In the genomic region with DNA sequence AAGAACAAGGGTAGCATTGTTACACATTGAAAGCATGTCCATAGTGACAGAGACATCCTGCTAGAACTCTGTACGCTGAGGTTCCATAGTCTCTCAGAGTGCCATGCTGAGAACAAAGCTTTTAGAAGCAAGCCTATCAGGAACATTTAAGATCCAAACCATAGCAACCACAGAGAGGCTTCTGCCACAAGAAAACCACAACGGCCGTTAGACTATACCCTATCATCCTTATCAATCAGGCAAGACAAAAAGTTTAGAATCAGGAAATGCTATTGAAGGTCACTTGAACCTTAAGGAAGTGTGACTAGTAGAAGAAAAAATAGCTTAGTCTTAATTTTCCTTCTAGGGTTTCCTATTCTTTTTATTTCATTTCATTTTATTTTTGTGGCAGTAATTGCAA, we compare ENCODE assay signal across 24 mouse cellular contexts.
DNase-seq lines count a peak whose midpoint lies in the region; ATAC-seq and TF ChIP-seq lines count a peak whose summit lies in the region.
"Had no signal": no experiment of that assay in that cellular context is flagged by ENCODE, and none has a peak within 500 bp of the region (broad histone marks: within the 10 kb centered on the region; RNA-seq: fewer than 3 reads in every experiment).

No protein-coding gene starts in this region.

- TF ChIP-seq CTCF in MEL (IDR thresholded peaks at IDR 0.05 in 2 of 3, conservative IDR thresholded peaks at IDR 0.05 in 1 of 3; ENCODE audit: control insufficient read depth in 1 of 3, insufficient read depth in 1 of 3, low read depth in 2 of 3, low read length in 3 of 3, poor library complexity in 1 of 3, severe bottlenecking in 1 of 3), result no peak

- no peaks in the 10 kb centered on the region for H3K9me3 ChIP-seq in liver, embryonic 13.5 days (replicated peaks)
- H3K9me3 ChIP-seq in MEL (replicated peaks; ENCODE audit: insufficient read depth, low read length), result no peaks in the 10 kb centered on the region
- no peaks in the 10 kb centered on the region for H3K9me3 ChIP-seq in midbrain, embryonic 10.5 days (replicated peaks)
- H3K9me3 ChIP-seq in heart, embryonic 11.5 days (replicated peaks; ENCODE audit: control insufficient read depth, low read length), result no peaks in the 10 kb centered on the region
- H3K9me3 ChIP-seq: embryonic facial prominence, embryonic 10.5 days; embryonic facial prominence, embryonic 12.5 days; forebrain, embryonic 13.5 days; forebrain, embryonic 15.5 days; G1E had no signal

- H3K4me3 ChIP-seq in liver, embryonic 13.5 days (replicated peaks), result no peak overlapping the region
- no peak overlapping the region for H3K4me3 ChIP-seq in MEL (ENCODE audit: control insufficient read depth in 1 of 2, insufficient read depth in 1 of 2, low read depth in 2 of 2, low read length in 2 of 2)
- H3K4me3 ChIP-seq in midbrain, embryonic 10.5 days, result no peak overlapping the region
- no peak overlapping the region for H3K4me3 ChIP-seq in heart, embryonic 11.5 days (ENCODE audit: low read depth, low read length)
- H3K4me3 ChIP-seq: embryonic facial prominence, embryonic 10.5 days; embryonic facial prominence, embryonic 12.5 days; forebrain, embryonic 13.5 days; forebrain, embryonic 15.5 days had no signal

- H3K27me3 ChIP-seq in liver, embryonic 13.5 days, result no peaks in the 10 kb centered on the region
- no peaks in the 10 kb centered on the region for H3K27me3 ChIP-seq in MEL (ENCODE audit: control insufficient read depth in 1 of 2, insufficient read depth in 2 of 2, low read length in 2 of 2)
- no peaks in the 10 kb centered on the region for H3K27me3 ChIP-seq in midbrain, embryonic 10.5 days (ENCODE audit: low read depth, poor library complexity, severe bottlenecking)
- no peaks in the 10 kb centered on the region for H3K27me3 ChIP-seq in heart, embryonic 11.5 days (ENCODE audit: control insufficient read depth, insufficient read depth, low read length)
- H3K27me3 ChIP-seq: CH12.LX; embryonic facial prominence, embryonic 12.5 days; forebrain, embryonic 13.5 days; forebrain, embryonic 15.5 days had no signal

- H3K4me2 ChIP-seq in liver, embryonic 13.5 days, result no peak overlapping the region
- no peak overlapping the region for H3K4me2 ChIP-seq in heart, embryonic 11.5 days
- H3K4me2 ChIP-seq: embryonic facial prominence, embryonic 12.5 days; forebrain, embryonic 13.5 days; forebrain, embryonic 15.5 days had no signal

- peak; percentile 26; the same call in 1 of the 2 replicates for ATAC-seq in liver, embryonic 13.5 days (ENCODE audit: low read depth)
- no peak for ATAC-seq in heart, embryonic 11.5 days (replicated peaks; ENCODE audit: insufficient number of reproducible peaks, low FRiP score, low TSS enrichment)
- ATAC-seq: activated CD4-positive, CD25-positive, alpha-beta regulatory T cell, adult 4 months; CD4-positive, CD25-positive, alpha-beta regulatory T cell, adult 4 months; forebrain, embryonic 13.5 days; forebrain, embryonic 15.5 days; forebrain, postnatal 0 days; Patski had no signal

- H3K4me1 ChIP-seq in liver, embryonic 13.5 days (replicated peaks), result no peaks in the 10 kb centered on the region
- H3K4me1 ChIP-seq in MEL (ENCODE audit: control insufficient read depth in 1 of 2, insufficient read depth in 2 of 2, low read length in 2 of 2), result no peaks in the 10 kb centered on the region
- no peaks in the 10 kb centered on the region for H3K4me1 ChIP-seq in midbrain, embryonic 10.5 days
- H3K4me1 ChIP-seq in heart, embryonic 11.5 days (ENCODE audit: control insufficient read depth, insufficient read depth, low read length), result no peaks in the 10 kb centered on the region
- H3K4me1 ChIP-seq: embryonic facial prominence, embryonic 10.5 days; embryonic facial prominence, embryonic 12.5 days; forebrain, embryonic 13.5 days; forebrain, embryonic 15.5 days had no signal

- H3K9ac ChIP-seq in liver, embryonic 13.5 days, result no peak overlapping the region
- H3K9ac ChIP-seq in MEL (ENCODE audit: control insufficient read depth, low read depth, low read length, poor library complexity, severe bottlenecking), result no peak overlapping the region
- no peak overlapping the region for H3K9ac ChIP-seq in heart, embryonic 11.5 days (ENCODE audit: low read depth, low read length)
- H3K9ac ChIP-seq: embryonic facial prominence, embryonic 12.5 days; forebrain, embryonic 13.5 days; forebrain, embryonic 15.5 days; forebrain, postnatal 0 days had no signal

- no peak for DNase-seq in liver, embryonic 13.5 days
- no peak for DNase-seq in liver
- DNase-seq in MEL (ENCODE audit: low read depth, low spot score), result peak; percentile 23
- no peak for DNase-seq in midbrain, embryonic 10.5 days (ENCODE audit: low spot score)
- DNase-seq: adrenal gland, adult 8-10 months; adrenal gland, postnatal 14 days; adrenal gland, postnatal 36 days; B cell, adult 2 months; cerebellum, adult 11-12 months; cerebellum, adult 2 months; cerebellum, adult 9-10 months; cerebellum, postnatal 10 days; cerebellum, postnatal 25 days; forebrain, postnatal 0 days had no signal

- TF ChIP-seq POLR2A in MEL (IDR thresholded peaks at IDR 0.05; ENCODE audit: control insufficient read depth in 1 of 2, insufficient read depth in 1 of 2, low read depth in 1 of 2, low read length in 2 of 2, poor library complexity in 1 of 2), result no peak

- no peaks in the 10 kb centered on the region for H3K79me2 ChIP-seq in MEL (ENCODE audit: control insufficient read depth, insufficient read depth, low read length, poor library complexity)

- H3K36me3 ChIP-seq in liver, embryonic 13.5 days, result no peaks in the 10 kb centered on the region
- no peaks in the 10 kb centered on the region for H3K36me3 ChIP-seq in MEL (ENCODE audit: control insufficient read depth in 1 of 2, insufficient read depth in 2 of 2, low read length in 2 of 2)
- H3K36me3 ChIP-seq in midbrain, embryonic 10.5 days, result no peaks in the 10 kb centered on the region
- H3K36me3 ChIP-seq in heart, embryonic 11.5 days (ENCODE audit: control insufficient read depth, insufficient read depth, low read length), result no peaks in the 10 kb centered on the region
- H3K36me3 ChIP-seq: embryonic facial prominence, embryonic 10.5 days; embryonic facial prominence, embryonic 12.5 days; forebrain, embryonic 15.5 days; G1E had no signal

- no peak overlapping the region for H3K27ac ChIP-seq in liver, embryonic 13.5 days
- no peak overlapping the region for H3K27ac ChIP-seq in MEL (ENCODE audit: control insufficient read depth, low read depth, low read length)
- H3K27ac ChIP-seq in midbrain, embryonic 10.5 days (replicated peaks), result no peak overlapping the region
- no peak overlapping the region for H3K27ac ChIP-seq in heart, embryonic 11.5 days (ENCODE audit: low read depth, low read length)
- H3K27ac ChIP-seq: embryonic facial prominence, embryonic 10.5 days; embryonic facial prominence, embryonic 12.5 days; forebrain, embryonic 13.5 days; forebrain, embryonic 15.5 days had no signal

- 15% methylated on average over 3 of the region's 3 CpGs for whole genome bisulfite sequencing in liver, embryonic 13.5 days (ENCODE audit: insufficient replicate concordance)
- 58% methylated on average over 3 of the region's 3 CpGs for WGBS in midbrain, embryonic 10.5 days
- 47% methylated on average over 3 of the region's 3 CpGs for WGBS in heart, embryonic 11.5 days (ENCODE audit: insufficient replicate concordance)

- peak; percentile 37 to 74; a peak in 3 of 4 replicates for TF ChIP-seq EP300 in MEL (IDR thresholded peaks at IDR 0.05; ENCODE audit: low read depth in 1 of 2, low read length in 2 of 2)

- no peak for TF ChIP-seq RAD21 in MEL (IDR thresholded peaks at IDR 0.05; ENCODE audit: low read depth, low read length)

TF ChIP-seq in MEL, 35 proteins besides CTCF, POLR2A, EP300 and RAD21:
- no peak for TF ChIP-seq POLR2AphosphoS5 (IDR thresholded peaks at IDR 0.05; ENCODE audit: borderline replicate concordance, low read depth, low read length)
- no peak for TF ChIP-seq ZC3H11A (IDR thresholded peaks at IDR 0.05; ENCODE audit: low read depth, low read length)
- peak; percentile 37; the same call in 1 of the 2 replicates for TF ChIP-seq TCF12 (IDR thresholded peaks at IDR 0.05; ENCODE audit: low read depth, low read length)
